Mouse (Mus musculus): ENCODE results near the gene Nfib.

The Nfib gene

GRCm38 (mm10) chr4:82624285-82625045, 81.1 kb downstream of the Nfib start:
- DNase-seq (ENCODE audit: low spot score) = no peak

- no peak for DNase-seq (ENCODE audit: low spot score)
Measured at GRCm38 (mm10) chr4:82623835-82624234, 81.7 kb downstream of the Nfib start.

GRCm38 (mm10) chr4:82623081-82623538, 82.4 kb downstream of the Nfib start:
- DNase-seq (ENCODE audit: low spot score) = no peak

- DNase-seq (ENCODE audit: low spot score) = peak; percentile 14
Measured at GRCm38 (mm10) chr4:82622321-82622836, 83.2 kb downstream of the Nfib start.

GRCm38 (mm10) chr4:82619539-82619941, 86.0 kb downstream of the Nfib start:
- no peak for DNase-seq (ENCODE audit: low spot score)

- DNase-seq (ENCODE audit: low spot score) = no peak
Measured at GRCm38 (mm10) chr4:82619003-82619402, 86.5 kb downstream of the Nfib start.

GRCm38 (mm10) chr4:82617257-82617656, 88.3 kb downstream of the Nfib start:
- no peak for DNase-seq (ENCODE audit: low spot score)

- no peak for DNase-seq (ENCODE audit: low spot score)
Measured at GRCm38 (mm10) chr4:82615712-82616111, 89.8 kb downstream of the Nfib start.

- DNase-seq (ENCODE audit: low spot score) = no peak
Measured at GRCm38 (mm10) chr4:82614466-82614805, 91.1 kb downstream of the Nfib start.

GRCm38 (mm10) chr4:82613606-82614465, 91.7 kb downstream of the Nfib start:
- no peak for DNase-seq (ENCODE audit: low spot score)

GRCm38 (mm10) chr4:82609676-82610075, 95.9 kb downstream of the Nfib start:
- no peak for DNase-seq (ENCODE audit: low spot score)

- no peak for DNase-seq (ENCODE audit: low spot score)
Measured at GRCm38 (mm10) chr4:82608768-82609610, 96.6 kb downstream of the Nfib start.

GRCm38 (mm10) chr4:82607266-82607665, 98.3 kb downstream of the Nfib start:
- no peak for DNase-seq (ENCODE audit: low spot score)

- DNase-seq (ENCODE audit: low spot score) = no peak
Measured at GRCm38 (mm10) chr4:82606351-82606750, 99.2 kb downstream of the Nfib start.

GRCm38 (mm10) chr4:82605034-82605784, 100.3 kb downstream of the Nfib start:
- DNase-seq (ENCODE audit: low spot score) = no peak

GRCm38 (mm10) chr4:82604501-82604900, 101.0 kb downstream of the Nfib start:
- no peak for DNase-seq (ENCODE audit: low spot score)

- DNase-seq (ENCODE audit: low spot score) = no peak
Measured at GRCm38 (mm10) chr4:82600636-82601035, 104.9 kb downstream of the Nfib start.

- DNase-seq (ENCODE audit: low spot score) = no peak
Measured at GRCm38 (mm10) chr4:82598436-82598835, 107.1 kb downstream of the Nfib start.

- DNase-seq (ENCODE audit: low spot score) = no peak
Measured at GRCm38 (mm10) chr4:82593681-82594666, 111.6 kb downstream of the Nfib start.
